ENCODE assay signal across 13 mouse cellular contexts in the genomic region with DNA sequence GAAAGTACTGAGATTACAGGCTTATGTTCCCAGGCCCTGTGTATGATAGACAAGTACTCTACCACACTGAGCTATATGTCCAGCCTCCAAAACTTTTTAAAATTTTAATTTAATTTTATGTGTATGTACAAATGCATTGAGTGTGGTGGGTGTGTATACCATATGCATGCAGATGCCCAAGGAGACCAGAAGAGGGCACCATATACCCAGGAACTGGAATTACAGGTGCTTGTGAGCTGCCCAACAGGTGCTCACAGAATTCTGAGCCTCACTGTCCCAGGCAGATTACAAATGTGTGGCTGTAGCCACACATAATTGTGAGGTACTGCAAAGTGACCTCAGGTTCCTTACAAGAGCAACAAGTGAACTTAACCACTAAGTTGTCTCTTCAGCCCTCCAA. TPM values are rescaled to one million over a fixed set of nuclear protein-coding genes. Genes with fewer than 3 reads are reported as not detected.
DNase-seq lines count a peak whose midpoint lies in the region; ATAC-seq and TF ChIP-seq lines count a peak whose summit lies in the region.
"Had no signal": no experiment of that assay in that cellular context is flagged by ENCODE, and none has a peak within 500 bp of the region (broad histone marks: within the 10 kb centered on the region; RNA-seq: fewer than 3 reads in every experiment).

No protein-coding gene starts in this region.

- intact Hi-C loops in left cerebral cortex, adult 2 months (cut with DNase I) = no loop called here
- intact Hi-C loops in left cerebral cortex, postnatal 14 days (cut with DNase I) = no loop called here

- H3K4me1 ChIP-seq in ES-Bruce4 (ENCODE audit: control insufficient read depth, insufficient read depth, low read length) = no peaks in the 10 kb centered on the region
- H3K4me1 ChIP-seq: heart, embryonic 12.5 days; liver, embryonic 15.5 days; midbrain, embryonic 12.5 days had no signal

- no peak for TF ChIP-seq POLR2A in ES-Bruce4 (IDR thresholded peaks at IDR 0.05; ENCODE audit: insufficient read depth, low read length)

- 0 out of 2 replicates have a peak, but pooled peaks have one; percentile 27 for ATAC-seq in granulocyte monocyte progenitor cell, adult 5-6 weeks (replicated peaks; ENCODE audit: poor library complexity, severe bottlenecking)
- ATAC-seq in frontal cortex, adult (ENCODE audit: low TSS enrichment) = no peak

- peaks cover 46% of the 10 kb centered on the region for H3K36me3 ChIP-seq in ES-Bruce4 (ENCODE audit: control insufficient read depth, insufficient read depth, low read length, poor library complexity, severe bottlenecking)

- H3K9ac ChIP-seq in ES-Bruce4 (ENCODE audit: low read depth, poor library complexity, severe bottlenecking) = no peak overlapping the region
- H3K9ac ChIP-seq: heart, embryonic 12.5 days; liver, embryonic 15.5 days; midbrain, embryonic 12.5 days had no signal

- TF ChIP-seq CTCF in left cerebral cortex, adult 2 months (IDR thresholded peaks at IDR 0.05) = peak; percentile 50
- TF ChIP-seq CTCF in ES-Bruce4 (IDR thresholded peaks at IDR 0.05; ENCODE audit: low read depth, low read length) = peak; percentile 43

- H3K4me3 ChIP-seq in left cerebral cortex, adult 2 months = no peak overlapping the region
- H3K4me3 ChIP-seq in ES-Bruce4 (ENCODE audit: low read depth, low read length) = no peak overlapping the region
- H3K4me3 ChIP-seq: heart, embryonic 12.5 days; liver, embryonic 15.5 days; midbrain, embryonic 12.5 days had no signal

- TF ChIP-seq EP300 in ES-Bruce4 (IDR thresholded peaks at IDR 0.05; ENCODE audit: insufficient read depth, low read depth, low read length) = no peak

- H3K9me3 ChIP-seq in ES-Bruce4 (replicated peaks; ENCODE audit: control insufficient read depth, insufficient read depth, low read length, poor library complexity, severe bottlenecking) = no peaks in the 10 kb centered on the region
- H3K9me3 ChIP-seq: heart, embryonic 12.5 days; liver, embryonic 15.5 days; midbrain, embryonic 12.5 days had no signal

- no peaks in the 10 kb centered on the region for H3K27me3 ChIP-seq in ES-Bruce4 (ENCODE audit: control insufficient read depth, insufficient read depth, low read length, poor library complexity, severe bottlenecking)
- H3K27me3 ChIP-seq: heart, embryonic 12.5 days; liver, embryonic 15.5 days; midbrain, embryonic 12.5 days had no signal

- H3K27ac ChIP-seq in left cerebral cortex, adult 2 months = no peak overlapping the region
- H3K27ac ChIP-seq in ES-Bruce4 (ENCODE audit: insufficient read depth, low read length) = no peak overlapping the region
- H3K27ac ChIP-seq: liver, embryonic 15.5 days; midbrain, embryonic 12.5 days had no signal

- DNase-seq in left cerebral cortex, adult 2 months (ENCODE audit: extremely low spot score in 1 of 2, low spot score in 2 of 2) = no peak
- no peak for DNase-seq in left cerebral cortex, postnatal 14 days (ENCODE audit: low spot score in 2 of 2)
- peak; percentile 36 for DNase-seq in NIH3T3 (ENCODE audit: low read depth)
- DNase-seq in right cerebral cortex, postnatal 36 days (ENCODE audit: low spot score in 2 of 2) = no peak
- no peak for DNase-seq in adrenal gland, adult 18-20 months (ENCODE audit: low spot score in 2 of 2)
- DNase-seq: adrenal gland, postnatal 10 days; layer of hippocampus, adult 9-11 months had no signal

RNA-seq across cellular contexts. Expression of a gene that starts 18.1 kb away (rescaled TPM):
- total RNA-seq in left cerebral cortex, adult 2 months (2021) = 1 to 10 TPM; 6.1 to 8.1 TPM
- 1 to 10 TPM; 8.2 to 9.3 TPM for total RNA-seq in left cerebral cortex, postnatal 14 days (2021)
- not detected in 2 replicates for polyA plus RNA-seq in ES-Bruce4 (2011; ENCODE audit: insufficient read depth, insufficient read length, low read depth, missing spikeins)
- total RNA-seq in granulocyte monocyte progenitor cell, adult 5-6 weeks (2014; fragmentation: Nextera tagmentation) = not detected in 2 replicates
- total RNA-seq in granulocyte monocyte progenitor cell, adult 5-6 weeks (2017) = not detected in 2 replicates
- 1 to 10 TPM; 1.2 to 4.1 TPM for total RNA-seq in adrenal gland, adult 18-20 months (2021)
- polyA plus RNA-seq: heart, embryonic 12.5 days; liver, embryonic 15.5 days; midbrain, embryonic 12.5 days had no signal

RNA-seq across cellular contexts. Expression of a gene that starts 27.0 kb away (rescaled TPM):
- 100 to 1,000 TPM; 135 to 138 TPM for total RNA-seq in left cerebral cortex, adult 2 months (2021)
- 100 to 1,000 TPM; 111 to 113 TPM for total RNA-seq in left cerebral cortex, postnatal 14 days (2021)
- 152 and 195 TPM in 2 replicates for polyA plus RNA-seq in ES-Bruce4 (2011; ENCODE audit: insufficient read depth, insufficient read length, low read depth, missing spikeins)
- 158 and 236 TPM in 2 replicates for total RNA-seq in granulocyte monocyte progenitor cell, adult 5-6 weeks (2014; fragmentation: Nextera tagmentation)
- 175 and 193 TPM in 2 replicates for total RNA-seq in granulocyte monocyte progenitor cell, adult 5-6 weeks (2017)
- total RNA-seq in adrenal gland, adult 18-20 months (2021) = 10 to 100 TPM; 64.6 to 70.2 TPM

RNA-seq across cellular contexts. Expression of a gene that starts 27.2 kb away (rescaled TPM):
- 1 to 10 TPM; 1.8 to 2.6 TPM for total RNA-seq in left cerebral cortex, adult 2 months (2021)
- total RNA-seq in left cerebral cortex, postnatal 14 days (2021) = 1 to 10 TPM; 2.0 to 2.1 TPM
- 0.37 and 1.2 TPM in 2 replicates for polyA plus RNA-seq in ES-Bruce4 (2011; ENCODE audit: insufficient read depth, insufficient read length, low read depth, missing spikeins)
- not detected in 2 replicates for total RNA-seq in granulocyte monocyte progenitor cell, adult 5-6 weeks (2014; fragmentation: Nextera tagmentation)
- not detected in 2 replicates for total RNA-seq in granulocyte monocyte progenitor cell, adult 5-6 weeks (2017)
- total RNA-seq in adrenal gland, adult 18-20 months (2021) = under 1 TPM; 0.32 to 0.36 TPM

RNA-seq across cellular contexts. Expression of a gene that starts 31.2 kb away (rescaled TPM):
- not detected for total RNA-seq in left cerebral cortex, adult 2 months (2021)
- under 1 TPM; 0.22 to 0.36 TPM for total RNA-seq in left cerebral cortex, postnatal 14 days (2021)
- not detected in 2 replicates for polyA plus RNA-seq in ES-Bruce4 (2011; ENCODE audit: insufficient read depth, insufficient read length, low read depth, missing spikeins)
- total RNA-seq in granulocyte monocyte progenitor cell, adult 5-6 weeks (2014; fragmentation: Nextera tagmentation) = not detected in 2 replicates
- total RNA-seq in granulocyte monocyte progenitor cell, adult 5-6 weeks (2017) = not detected in 2 replicates
- not detected for total RNA-seq in adrenal gland, adult 18-20 months (2021)
- total RNA-seq: adrenal gland, postnatal 10 days had no signal
- polyA plus RNA-seq: heart, embryonic 12.5 days; liver, embryonic 15.5 days; midbrain, embryonic 12.5 days had no signal

RNA-seq across cellular contexts. Expression of a gene that starts 34.3 kb away (rescaled TPM):
- 1 to 10 TPM; 6.1 to 6.6 TPM for total RNA-seq in left cerebral cortex, adult 2 months (2021)
- total RNA-seq in left cerebral cortex, postnatal 14 days (2021) = 10 to 100 TPM; 12.9 to 13.0 TPM
- 67.4 and 71.0 TPM in 2 replicates for polyA plus RNA-seq in ES-Bruce4 (2011; ENCODE audit: insufficient read depth, insufficient read length, low read depth, missing spikeins)
- not detected in 2 replicates for total RNA-seq in granulocyte monocyte progenitor cell, adult 5-6 weeks (2014; fragmentation: Nextera tagmentation)
- total RNA-seq in granulocyte monocyte progenitor cell, adult 5-6 weeks (2017) = not detected in 2 replicates
- 10 to 100 TPM; 12.0 to 16.4 TPM for total RNA-seq in adrenal gland, adult 18-20 months (2021)
